Mouse (Mus musculus) thymus, postnatal 25 days (tissue): ENCODE data around the gene Tex37.

Source experiments
- DNase-seq: peaks from one replicate; pipeline ENCODE4 v3.0.0; 2022

Tex37 gene

GRCm38 (mm10) chr6:70880714-70881304, 37.9 kb downstream of the Tex37 start:
- DNase-seq = peak; percentile 82

GRCm38 (mm10) chr6:70875017-70875416, 43.7 kb downstream of the Tex37 start:
- no peak for DNase-seq

DNA sequence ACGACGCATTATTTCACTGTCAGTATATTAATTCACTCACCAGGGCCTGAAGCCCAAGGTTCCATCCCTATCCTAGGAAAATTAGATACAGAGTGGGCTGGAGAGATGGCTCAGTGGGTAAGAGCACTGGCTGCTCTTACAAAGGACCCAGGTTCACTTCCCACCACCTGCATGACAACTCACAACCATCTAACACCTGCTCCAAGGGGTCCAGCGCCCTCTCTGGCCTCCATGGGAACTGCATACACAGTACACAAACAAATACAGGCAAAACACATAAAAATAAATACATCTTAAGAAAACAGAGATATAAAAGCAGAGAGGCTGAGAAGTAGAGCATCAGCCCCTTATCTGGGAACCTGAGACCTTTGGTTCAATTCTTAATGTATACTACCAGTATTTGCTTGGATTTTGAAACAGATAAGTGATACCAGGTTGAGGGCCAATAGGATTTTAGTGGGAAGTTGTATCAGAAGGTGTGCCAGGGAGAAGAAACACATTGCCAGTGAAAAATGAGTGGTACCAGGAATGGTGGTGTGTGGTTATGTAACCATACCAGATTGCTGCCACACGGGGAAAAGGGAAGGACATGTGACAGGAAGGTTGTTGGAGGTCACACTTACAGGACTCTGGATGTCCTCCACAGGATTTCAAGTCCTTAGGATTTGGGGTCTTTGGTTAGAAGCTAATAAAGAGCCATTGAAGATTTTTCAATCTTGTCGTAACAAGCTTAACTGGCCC, 44.5 kb downstream of the Tex37 start:
- peak; percentile 17 for DNase-seq

DNA sequence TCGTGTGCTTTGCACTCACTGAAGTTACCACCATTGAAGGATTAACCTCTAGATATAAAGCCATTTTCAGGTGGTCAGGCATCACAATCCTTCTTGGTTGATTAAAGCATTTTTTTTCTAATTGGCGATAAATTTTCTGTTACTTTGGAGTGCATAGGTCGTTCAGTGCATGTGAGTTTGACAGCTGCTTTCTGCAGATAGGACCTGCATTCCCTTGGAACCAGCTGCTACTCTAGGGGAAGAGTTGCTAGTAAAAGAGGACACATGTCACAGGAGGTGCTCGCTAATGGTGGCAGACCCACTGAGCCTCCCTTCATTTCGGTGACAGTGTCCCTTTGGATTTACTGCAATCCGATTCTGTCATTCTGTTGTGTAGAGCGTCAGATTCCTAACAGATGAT, 46.2 kb downstream of the Tex37 start:
- no peak for DNase-seq

DNA sequence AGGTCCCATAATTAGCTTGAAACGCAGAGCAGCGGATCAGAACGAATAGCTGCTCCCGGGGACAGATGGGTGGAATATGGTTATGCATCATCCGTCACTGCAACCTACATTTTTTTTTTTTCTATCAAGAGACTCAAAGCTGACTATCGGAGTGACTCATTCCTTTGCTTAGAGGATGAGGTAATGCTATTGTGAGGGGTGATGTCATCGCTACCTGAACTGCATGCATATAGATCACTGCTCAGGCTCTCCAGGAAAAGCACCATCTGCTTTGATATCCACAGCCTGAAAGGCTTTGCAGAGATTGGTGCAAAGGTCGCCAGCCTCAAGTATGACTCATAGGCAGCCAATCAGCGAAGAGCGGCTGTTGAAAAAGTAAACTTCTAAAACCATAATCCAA, 46.6 kb downstream of the Tex37 start:
- DNase-seq = no peak

GRCm38 (mm10) chr6:70871511-70871980, 47.2 kb downstream of the Tex37 start:
- no peak for DNase-seq

GRCm38 (mm10) chr6:70867297-70867696, 51.4 kb downstream of the Tex37 start:
- DNase-seq = no peak

DNA sequence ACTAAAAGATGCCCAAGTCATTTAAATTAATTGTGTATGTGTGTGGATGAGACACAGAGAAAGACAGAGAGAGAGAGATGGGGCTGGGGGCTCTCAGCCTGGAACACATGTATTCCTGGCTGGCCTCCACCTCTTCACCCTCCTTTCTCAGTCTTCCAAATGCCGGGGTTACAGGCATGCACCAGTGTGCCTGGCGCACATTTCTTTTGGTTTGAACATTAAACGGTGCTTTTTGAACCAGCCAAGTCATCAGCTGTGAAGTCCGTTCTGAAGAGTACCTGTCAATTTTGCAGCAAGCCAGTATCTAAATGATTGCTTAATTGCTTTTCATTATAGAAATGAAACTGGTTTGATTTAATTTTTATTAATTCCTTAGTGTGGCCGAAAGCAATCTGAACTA, 52.0 kb downstream of the Tex37 start:
- no peak for DNase-seq

DNA sequence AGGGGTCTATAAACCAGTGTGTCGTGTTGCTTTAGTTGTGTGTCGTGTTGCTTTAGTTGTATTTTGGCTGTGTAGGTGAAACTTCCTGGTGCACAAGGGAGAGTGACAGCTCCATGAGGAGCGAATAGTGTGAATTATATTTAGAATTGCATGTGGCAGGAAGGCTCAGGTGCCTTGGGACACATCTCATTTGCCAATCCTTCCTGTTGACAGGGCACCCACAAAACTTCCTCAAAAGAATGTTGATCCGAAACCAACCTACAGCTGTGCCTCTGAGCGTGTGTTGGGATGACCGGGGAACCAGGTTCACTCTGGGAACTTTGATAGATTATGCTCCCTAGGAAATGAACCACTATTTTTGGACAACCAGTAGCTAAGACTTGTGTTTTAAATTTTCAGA, 54.4 kb downstream of the Tex37 start:
- DNase-seq = no peak
